Mouse (Mus musculus) spleen, postnatal 10 days (tissue): Measurements from ENCODE around the gene Kng1.
"Not testable (repeated sequence)": the region's sequence is repeated elsewhere in the genome, so short reads cannot be mapped to it uniquely, and the experiment has no call there.

Experiments used
- DNase-seq, 2 experiments: peaks; one replicate each; pipeline ENCODE4 v3.0.0; 2021 to 2022; ENCODE audit warnings: low spot score in 2 of 2

Gene Kng1

DNA sequence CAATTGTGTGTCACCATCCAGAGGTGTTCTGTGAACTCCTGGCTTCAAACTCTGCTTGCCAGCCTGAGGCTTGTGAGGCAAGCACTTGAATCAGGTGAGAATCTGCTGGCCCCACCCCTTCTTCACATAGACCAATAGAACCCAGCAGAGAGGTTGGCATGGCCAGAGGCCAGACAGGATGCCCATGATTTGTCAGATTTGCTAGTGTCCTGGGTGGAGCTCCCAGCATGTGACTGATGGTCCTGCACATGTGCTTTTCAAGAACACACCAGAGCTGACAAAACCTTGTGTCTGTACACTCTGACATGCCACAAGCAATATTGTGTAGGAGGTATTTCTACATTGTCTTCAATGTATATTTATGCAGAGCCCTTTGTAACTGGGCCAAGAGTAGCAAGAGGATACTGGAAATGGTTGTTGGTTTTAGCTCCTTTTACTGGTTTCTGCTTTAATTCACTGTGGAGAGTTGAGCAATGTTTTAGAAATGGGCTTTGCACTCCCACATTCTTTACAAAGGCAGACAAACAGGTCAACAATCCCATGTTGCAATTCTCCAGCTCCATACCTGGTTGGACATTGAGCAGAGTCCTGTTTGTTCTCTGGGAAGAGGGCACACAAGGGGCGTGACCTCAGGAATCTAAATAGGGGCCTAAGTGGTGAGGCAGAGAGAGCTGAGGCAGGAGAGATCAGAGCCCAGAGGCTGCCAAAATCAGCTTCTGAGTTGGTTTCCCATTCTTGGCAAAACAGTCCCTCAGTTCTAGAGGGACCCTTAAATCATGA, at the start of gene Kng1:
Kng1 (plus strand) TSS at position 198 of the 780 bp plus-strand sequence.
- DNase-seq = not testable (repeated sequence)

- not testable (repeated sequence) for DNase-seq
These were observed 43.9 kb upstream of the Kng1 start for GRCm38 (mm10) chr16:23013786-23014185.

- not testable (repeated sequence) for DNase-seq
These were observed 43.0 kb upstream of the Kng1 start for GRCm38 (mm10) chr16:23014645-23015044.

- not testable (repeated sequence) for DNase-seq
These were observed 37.1 kb upstream of the Kng1 start for GRCm38 (mm10) chr16:23020571-23020970.

- DNase-seq = no peak
These were observed 32.6 kb upstream of the Kng1 start for GRCm38 (mm10) chr16:23025111-23025510.

DNA sequence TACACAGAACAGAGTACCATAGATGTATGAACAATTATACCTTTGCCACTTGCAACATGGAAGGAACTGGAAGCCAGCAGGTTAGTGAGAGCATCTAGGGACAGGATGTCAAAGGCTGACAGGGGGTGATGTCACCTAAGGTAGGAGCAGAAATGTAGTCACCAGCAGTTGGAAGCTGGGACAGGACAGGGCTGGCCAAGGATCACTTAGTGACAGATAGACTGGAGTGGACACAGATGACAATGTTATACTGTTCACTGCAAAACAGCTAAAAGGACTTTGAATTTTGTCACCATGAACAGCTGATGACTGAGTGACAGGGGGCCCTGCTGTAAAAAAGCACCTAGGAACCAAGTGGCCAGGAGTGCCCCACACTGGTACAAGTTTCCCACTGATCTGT, 31.1 kb upstream of the Kng1 start:
- DNase-seq = no peak

DNA sequence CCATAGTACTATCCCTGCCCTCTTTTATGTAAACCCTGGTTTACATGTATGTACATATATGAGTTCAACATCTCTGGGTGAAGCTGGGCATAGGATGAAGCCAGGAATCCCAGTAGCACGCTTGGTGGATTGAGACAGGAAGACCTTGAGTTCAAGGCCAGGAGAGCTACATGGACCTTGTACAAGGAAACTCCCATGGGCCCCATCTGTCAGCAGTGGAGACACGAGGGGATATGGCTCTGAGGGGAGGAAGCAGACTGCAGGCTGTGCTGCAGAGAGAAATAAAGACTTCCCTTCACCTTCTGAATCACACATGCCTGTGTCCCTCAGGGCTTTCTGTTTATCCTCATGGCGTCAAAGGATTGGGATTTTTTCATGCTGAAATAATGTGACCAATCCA, 30.3 kb upstream of the Kng1 start:
- not testable (repeated sequence) for DNase-seq

GRCm38 (mm10) chr16:23028966-23029600, 28.6 kb upstream of the Kng1 start, which contains the start of gene Kng2:
Gene Kng2, minus strand, starts transcription at chr16:23029482.
- DNase-seq = not testable (repeated sequence)

- DNase-seq = no peak
These were observed 26.8 kb upstream of the Kng1 start for GRCm38 (mm10) chr16:23030673-23031435.

DNA sequence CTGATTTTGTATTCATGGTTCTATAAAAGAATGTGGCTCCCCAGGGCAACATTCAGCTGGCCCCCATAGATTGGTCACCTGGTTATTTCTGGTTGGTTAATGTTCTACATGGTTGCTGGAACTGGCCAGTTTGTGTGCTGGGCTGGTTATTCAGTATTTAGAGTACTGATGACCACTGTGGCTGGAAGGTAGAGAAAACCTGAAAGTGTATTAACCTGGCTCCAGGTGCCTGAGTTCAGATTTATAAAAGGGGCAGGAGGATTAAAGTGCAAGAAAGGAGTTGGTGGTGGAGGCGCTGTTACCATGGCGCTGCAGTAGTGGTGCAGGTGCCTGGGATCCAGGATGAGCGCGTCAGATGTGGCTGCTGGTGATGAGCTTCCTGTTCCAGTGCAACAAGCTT, 24.0 kb upstream of the Kng1 start:
- DNase-seq = no peak

DNA sequence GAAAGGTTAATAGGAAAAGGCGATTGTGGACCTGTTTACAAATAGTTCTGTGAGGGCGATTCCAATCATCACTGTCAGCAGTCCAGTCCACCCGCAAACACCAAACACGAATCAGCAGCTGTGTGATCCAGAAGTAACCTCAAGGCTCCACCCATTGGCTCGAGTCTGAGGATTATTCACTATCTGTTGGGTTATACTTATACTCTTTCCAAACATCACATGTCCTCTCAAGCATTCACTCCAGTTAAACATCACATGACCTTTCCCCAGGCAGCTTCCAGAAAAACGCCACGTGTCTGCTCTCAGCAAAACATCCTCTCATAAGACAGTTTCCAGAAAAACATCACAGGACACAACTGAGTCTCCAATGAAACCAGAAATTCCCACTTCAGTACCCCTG, 19.9 kb upstream of the Kng1 start:
- DNase-seq = no peak

- no peak for DNase-seq
These were observed 18.4 kb upstream of the Kng1 start for GRCm38 (mm10) chr16:23039281-23039680.

DNA sequence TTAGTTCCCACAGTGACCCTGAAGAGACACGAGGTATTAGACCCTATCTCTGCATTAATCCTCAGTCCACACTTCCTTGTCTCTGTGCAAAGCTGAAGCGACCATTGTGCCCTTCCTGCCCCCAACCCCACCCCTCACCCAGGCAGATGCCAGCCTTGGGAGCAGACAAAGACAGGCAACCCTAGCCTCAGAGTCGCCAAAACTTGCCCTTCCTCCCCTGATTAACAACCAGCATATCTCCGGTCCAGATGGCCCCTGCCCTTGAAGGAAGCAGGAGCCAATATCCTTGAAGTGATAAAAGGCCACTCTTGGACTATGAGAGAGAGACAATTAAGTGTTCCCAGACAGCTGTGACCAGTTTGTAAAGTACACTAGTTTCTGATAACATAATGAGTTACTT, 16.8 kb upstream of the Kng1 start:
- DNase-seq = no peak

- DNase-seq = no peak
These were observed 11.3 kb upstream of the Kng1 start for GRCm38 (mm10) chr16:23046319-23046718.

DNA sequence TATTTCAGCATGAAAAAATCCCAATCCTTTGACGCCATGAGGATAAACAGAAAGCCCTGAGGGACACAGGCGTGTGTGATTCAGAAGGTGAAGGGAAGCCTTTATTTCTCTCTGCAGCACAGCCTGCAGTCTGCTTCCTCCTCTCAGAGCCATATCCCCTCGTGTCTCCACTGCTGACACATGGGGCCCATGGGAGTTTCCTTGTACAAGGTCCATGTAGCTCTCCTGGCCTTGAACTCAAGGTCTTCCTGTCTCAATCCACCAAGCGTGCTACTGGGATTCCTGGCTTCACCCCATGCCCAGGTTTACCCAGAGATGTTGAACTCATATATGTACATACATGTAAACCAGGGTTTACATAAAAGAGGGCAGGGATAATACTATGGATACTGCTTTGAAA, 2.0 kb downstream of the Kng1 start:
- DNase-seq = not testable (repeated sequence)

DNA sequence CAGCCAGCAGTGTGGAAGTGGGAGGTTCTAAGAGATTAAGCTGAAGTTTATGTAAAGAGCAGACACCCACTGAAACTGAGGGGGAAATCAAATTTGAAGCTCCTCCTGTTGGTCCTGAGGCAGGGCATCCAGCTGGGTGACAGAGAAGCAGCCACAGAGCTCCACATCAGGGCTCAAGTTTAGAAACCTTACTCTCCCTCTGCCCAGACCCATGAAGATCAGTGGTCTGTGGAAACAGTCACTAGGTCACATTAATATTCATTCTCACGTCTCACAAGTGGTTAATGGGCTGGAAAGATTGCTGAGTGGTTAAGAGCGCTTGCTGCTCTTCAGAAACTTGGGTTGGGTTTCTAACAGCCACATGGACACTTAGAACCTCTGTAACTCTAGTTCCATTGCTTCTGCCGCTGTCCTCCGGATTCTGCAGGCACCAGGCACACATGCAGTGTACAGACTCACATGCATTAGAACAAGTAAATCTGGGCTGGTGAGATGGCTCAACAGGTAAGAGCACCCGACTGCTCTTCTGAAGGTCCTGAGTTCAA, 3.2 kb downstream of the Kng1 start:
- not testable (repeated sequence) for DNase-seq

DNA sequence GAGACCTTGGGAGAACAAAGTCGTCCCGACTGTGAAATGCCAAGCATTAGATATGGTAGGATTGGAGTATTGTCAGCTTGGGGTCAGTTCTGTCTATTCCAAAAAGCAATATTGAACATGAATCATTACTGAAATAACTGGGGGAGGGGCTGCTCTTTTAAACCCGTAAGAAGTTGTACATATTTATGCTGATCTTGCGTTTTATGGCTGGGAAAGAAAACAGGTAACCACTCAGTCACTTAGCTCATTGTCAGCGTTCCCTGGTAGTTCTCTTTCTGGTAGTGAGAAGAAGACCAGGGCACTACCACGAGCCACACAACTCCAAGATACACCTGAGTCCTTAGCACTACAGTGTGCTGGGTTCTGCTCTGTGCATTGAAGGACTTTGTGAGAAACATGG, 19.9 kb downstream of the Kng1 start:
- not testable (repeated sequence) for DNase-seq

- not testable (repeated sequence) for DNase-seq
These were observed 29.5 kb downstream of the Kng1 start for GRCm38 (mm10) chr16:23087159-23087558.

DNA sequence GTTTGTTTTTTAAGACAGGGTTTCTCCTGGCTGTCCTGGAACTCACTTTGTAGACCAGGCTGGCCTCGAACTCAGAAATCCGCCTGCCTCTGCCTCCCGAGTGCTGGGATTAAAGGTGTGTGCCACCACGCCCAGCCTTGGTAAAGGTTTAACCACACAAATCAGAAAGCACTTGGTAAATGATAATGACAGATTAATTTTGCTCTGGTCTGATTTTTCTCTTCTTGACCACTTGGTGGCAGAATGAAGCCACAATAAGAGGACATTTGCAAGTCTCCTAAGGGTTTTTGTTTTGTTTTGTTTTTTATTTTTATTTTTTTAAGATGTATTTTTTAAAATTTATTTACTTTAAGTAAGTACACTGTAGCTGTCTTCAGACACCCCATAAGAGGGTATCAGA, 30.0 kb downstream of the Kng1 start:
- DNase-seq = not testable (repeated sequence)

DNA sequence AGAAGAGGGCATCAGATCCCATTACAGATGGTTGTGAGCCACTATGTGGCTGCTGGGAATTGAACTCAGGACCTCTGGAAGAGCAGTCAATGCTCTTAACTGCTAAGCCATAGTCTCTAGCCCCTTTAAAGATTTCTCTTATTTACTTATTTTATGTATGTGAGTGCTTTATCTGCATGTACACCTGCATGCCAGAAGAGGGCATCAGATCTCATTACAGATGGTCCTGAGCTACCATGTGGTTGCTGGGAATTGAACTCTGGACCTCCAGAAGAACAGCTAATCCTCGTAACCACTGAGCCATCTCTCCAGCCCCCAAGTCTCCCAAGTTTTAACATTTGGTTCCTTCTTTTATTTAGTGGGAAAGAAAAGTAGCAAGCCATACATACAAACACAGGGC, 30.8 kb downstream of the Kng1 start:
- DNase-seq = not testable (repeated sequence)

GRCm38 (mm10) chr16:23091345-23091744, 33.7 kb downstream of the Kng1 start:
- DNase-seq = not testable (repeated sequence)

GRCm38 (mm10) chr16:23093321-23093953, 35.8 kb downstream of the Kng1 start:
- no peak for DNase-seq
